Mouse (Mus musculus): ENCODE measurements at regions not wholly inside any gene's neighbourhood (a gene's known extent, or its start where the extent isn't known, plus 50 kb on each side); places are given as distances from the start of the nearest gene placed in this dataset.

- no peak for DNase-seq
Observed at GRCm38 (mm10) chr5:103305716-103306447, 94.7 kb upstream of the Mapk10 start.

- DNase-seq = no peak
Observed at GRCm38 (mm10) chr5:103304975-103305374, 93.8 kb upstream of the Mapk10 start.

GRCm38 (mm10) chr5:103302744-103303143 lies 91.6 kb upstream of the Mapk10 start:
- no peak for DNase-seq

- no peak for DNase-seq
Observed at GRCm38 (mm10) chr5:103301303-103301702, 90.2 kb upstream of the Mapk10 start.

GRCm38 (mm10) chr5:103293953-103294352 lies 82.8 kb upstream of the Mapk10 start:
- DNase-seq = no peak

GRCm38 (mm10) chr5:103291691-103292090 lies 80.6 kb upstream of the Mapk10 start:
- DNase-seq = no peak

GRCm38 (mm10) chr5:103291219-103291618 lies 80.1 kb upstream of the Mapk10 start:
- DNase-seq = no peak

GRCm38 (mm10) chr5:103269206-103269605 lies 58.1 kb upstream of the Mapk10 start:
- no peak for DNase-seq

GRCm38 (mm10) chr5:103264903-103265302 lies 53.8 kb upstream of the Mapk10 start:
- no peak for DNase-seq

- DNase-seq = no peak
Observed at GRCm38 (mm10) chr5:103261406-103261805, 50.3 kb upstream of the Mapk10 start.

Measured in embryo, embryonic 11 days (tissue).